Mouse (Mus musculus) kidney, adult 2 months (tissue): ENCODE results near the gene Ffar1.

Experiments
- CTCF ChIP-seq: fragments of 200-500 bp; conservative IDR thresholded peaks from 2 replicates; pipeline ENCODE4 v1.5.1; 2011; ENCODE audit warnings: low read depth, mild to moderate bottlenecking, control low read depth, low read length, moderate library complexity, mixed read lengths; ENCODE audit not compliant: insufficient read depth, insufficient read length
- POLR2A ChIP-seq: fragments of 200-500 bp; IDR thresholded peaks from one replicate; pipeline ENCODE4 v1.6.1; 2011; ENCODE audit warnings: low read depth, low read length, control low read depth

GRCm38 (mm10) chr7:30881367-30881766, 20.0 kb upstream of the Ffar1 start:
- TF ChIP-seq POLR2A (no peak), CTCF (no peak)
